Mouse (Mus musculus) cerebellum, postnatal 25 days (tissue): ENCODE results near the gene Npb.
A peak's percentile ranks its signal among the peaks of the same experiment; 100 is the strongest.

Source experiments
- DNase-seq, 2 experiments: peaks; one replicate each; pipeline ENCODE4 v3.0.0; 2021; ENCODE audit warnings: mixed read lengths in 2 of 2

Gene Npb

DNA sequence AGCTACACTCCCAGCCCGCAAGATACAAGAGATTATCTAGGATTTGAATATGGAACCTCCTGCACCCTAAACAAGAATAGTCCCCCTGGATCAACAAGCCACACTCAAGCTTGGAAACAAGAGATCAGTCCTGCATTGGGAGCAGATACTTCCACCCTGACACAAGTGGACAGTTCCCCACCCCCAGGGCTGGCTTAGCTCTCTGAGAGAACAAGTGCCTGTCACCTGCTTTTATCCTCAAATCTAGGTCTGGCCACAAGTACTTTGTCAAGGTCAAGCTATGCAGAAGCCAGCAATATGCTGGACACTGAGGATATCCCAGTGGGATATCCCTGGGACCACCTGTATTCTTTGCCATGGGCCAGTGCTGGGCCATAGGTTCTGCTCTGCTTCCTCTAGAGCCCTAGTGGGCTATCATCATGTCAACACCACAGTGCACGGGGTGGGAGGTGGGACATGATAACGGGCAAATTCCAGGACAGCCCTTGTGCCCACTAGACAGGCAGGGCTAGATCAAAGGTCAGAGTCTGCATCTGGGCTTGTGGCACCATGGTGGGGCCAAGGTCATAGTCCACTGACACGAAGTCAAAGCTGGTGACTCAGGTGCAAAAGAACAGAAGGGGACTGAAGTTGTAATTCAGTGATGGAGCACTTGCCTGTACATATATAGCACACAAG is 8.5 kb downstream of the Npb start:
- no peak for DNase-seq

DNA sequence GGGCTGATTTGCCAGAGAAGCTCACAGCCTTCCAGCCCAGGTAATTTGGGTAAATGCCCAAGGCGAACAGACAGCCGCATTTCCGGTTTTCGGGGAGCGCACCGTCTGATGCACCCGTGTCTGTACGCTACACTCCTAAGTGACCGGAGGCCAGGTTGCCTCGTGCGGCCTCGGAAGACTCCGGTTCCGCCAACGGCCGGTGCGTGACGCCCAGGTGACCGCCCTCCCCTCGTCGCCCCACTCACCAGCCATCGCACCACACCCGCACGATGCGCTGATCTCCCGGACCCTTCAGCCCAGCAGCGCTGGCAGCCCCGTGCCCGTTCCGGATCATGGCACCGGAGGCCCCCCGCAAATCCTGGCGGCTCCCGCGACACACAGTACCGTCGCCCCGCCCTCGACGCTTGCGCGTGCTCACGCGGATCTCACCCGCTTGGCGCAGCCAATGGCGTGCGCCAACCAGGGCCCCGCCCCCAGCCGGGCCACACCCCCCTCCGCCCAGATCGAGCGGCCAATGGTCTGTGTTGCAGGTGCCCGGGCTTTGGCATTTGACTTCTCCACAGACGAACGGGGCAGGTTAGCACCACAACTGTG is 9.3 kb downstream of the Npb start, which contains the start of gene Pcyt2:
Pcyt2 (minus strand) TSS at position 418 of the 594 bp plus-strand sequence.
- peak; percentile 96 to 98 for DNase-seq

DNA sequence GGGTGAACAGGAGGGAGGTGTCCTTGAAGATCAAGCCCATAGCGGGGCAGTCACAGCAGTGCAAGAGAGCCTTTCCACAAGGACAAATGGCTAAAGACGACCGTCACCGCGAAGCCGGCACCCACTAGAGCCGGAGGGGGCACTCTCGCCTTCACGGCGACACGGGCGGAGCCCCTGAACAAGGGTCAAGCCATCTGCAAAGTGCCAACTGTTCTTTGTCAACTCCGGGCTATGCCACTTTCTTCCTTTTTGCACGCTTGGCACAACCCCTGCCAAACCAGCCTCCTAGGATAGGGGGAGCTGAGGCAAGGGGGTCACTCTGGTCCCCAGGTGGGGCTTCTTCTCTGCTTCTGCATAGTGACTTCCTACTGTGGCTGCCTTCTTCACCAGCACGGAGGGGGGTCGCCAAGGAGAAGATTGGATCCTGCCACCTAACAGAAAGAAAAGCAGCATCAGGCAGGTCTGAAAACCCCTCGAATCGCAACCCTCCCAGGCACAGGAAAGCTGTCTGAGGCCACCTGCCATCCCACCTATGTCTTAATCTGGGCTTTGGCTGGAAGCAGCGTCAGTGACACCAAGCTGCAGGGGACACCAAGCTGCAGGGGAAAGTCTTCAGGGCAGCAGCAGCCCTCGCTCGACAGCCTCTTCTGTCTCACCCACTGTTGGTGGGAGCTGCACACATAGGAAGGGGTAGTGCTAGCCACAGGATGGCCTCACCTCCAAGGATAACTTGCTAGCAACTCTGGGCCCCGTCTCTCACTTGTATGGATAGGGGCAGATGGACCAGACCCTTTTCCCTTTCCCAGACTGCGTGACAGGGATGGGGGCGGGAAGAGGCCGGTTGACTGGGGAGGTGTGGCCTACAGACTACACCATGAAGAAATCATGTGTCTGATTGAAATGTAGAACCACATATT is 10.6 kb downstream of the Npb start:
- peak in 1 of 2 experiments; percentile 22 for DNase-seq

DNA sequence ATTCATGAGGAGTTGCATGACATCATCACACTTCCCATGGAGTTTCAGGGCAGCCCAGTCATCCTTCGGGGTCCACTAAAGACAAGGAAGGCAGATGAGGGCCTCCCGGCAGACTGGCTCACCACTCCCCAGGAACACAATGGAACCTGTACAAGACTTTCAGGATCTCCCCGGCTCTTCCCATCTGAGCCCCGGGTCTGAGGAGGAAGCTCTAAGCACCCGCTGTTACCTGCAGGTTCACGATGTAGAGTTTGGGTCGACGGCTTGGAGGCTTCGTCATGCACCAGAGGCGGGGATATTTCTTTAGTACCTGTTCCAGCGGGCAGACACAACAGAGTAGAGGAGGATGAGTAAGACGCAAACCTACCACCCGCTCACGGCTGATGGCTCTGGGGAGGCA is 11.9 kb downstream of the Npb start:
- no peak for DNase-seq

DNA sequence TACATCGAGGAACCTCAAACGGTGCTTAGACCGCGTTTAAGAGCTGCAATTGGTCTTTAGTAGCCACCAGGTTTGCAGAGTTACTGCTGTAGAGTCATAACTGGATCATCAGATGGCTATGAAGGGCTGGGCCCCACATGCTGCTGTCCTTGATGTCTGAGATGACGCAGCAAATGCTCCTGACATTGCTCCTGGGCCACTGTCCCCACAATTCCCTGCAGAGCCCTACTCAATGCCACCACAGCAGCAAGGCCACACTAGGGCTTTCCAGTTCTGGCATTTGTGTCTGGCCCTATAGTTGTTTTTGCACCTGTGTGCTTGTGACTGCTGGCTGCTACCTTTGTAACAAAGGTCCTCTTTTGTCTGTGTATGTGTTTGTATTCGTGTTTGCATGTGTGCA is 14.5 kb downstream of the Npb start:
- DNase-seq: no peak

DNA sequence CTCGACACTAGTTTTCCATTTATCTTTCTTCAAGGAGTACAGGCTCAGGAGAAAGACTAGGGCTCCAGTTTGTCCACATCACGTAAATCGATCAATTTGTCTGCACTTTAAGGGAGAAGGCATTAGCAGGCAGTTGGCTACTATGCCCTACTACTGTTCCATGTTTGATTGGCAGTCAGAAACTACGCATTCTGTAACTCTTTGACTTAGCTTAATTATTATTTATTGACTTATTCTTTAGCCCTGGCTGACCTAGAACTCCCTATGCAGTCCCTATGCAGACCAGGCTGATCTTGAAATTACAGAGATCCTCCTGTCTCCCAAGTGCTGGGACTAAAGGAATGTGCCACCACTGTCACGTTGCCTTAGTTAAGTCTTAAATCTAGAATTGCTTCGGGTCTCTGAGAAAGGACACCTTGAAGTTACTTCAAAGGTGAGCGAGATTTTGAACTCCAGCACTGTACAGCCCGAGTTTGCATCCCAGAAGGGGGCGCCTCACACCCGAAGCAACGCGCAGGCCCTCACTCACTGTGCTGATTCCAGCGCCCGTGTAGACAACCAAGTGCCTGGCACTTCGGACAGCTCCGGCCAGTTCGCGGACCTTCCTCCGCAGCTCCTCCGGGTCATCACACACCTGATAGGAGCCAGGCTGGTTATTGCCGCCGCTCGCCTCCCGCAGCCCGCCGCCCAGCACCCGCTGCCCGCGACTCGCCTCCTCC is 15.8 kb downstream of the Npb start:
- DNase-seq: peak; percentile 60 to 73

DNA sequence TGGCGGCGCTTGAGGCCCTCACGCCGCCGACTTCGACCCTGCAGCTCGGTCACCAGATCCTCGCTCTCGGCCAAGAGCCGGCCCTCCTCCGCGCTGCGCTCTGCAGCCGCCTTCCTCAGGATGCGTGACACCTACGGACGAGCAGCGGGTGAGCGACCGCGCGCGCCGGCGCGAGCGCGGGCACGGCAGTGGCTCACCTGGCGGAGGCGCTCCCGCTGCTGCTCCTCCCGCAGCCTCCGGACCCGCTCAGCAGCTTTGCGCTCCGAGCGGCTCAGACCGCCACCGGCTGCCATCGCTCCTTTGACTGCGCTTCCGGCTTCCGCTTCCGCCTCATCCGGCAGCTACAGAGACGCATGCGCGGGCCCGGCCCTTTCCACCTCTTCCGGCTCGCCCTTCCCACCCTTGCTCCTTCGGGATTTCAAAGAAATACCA is 16.4 kb downstream of the Npb start:
- peak; percentile 87 to 92 for DNase-seq

DNA sequence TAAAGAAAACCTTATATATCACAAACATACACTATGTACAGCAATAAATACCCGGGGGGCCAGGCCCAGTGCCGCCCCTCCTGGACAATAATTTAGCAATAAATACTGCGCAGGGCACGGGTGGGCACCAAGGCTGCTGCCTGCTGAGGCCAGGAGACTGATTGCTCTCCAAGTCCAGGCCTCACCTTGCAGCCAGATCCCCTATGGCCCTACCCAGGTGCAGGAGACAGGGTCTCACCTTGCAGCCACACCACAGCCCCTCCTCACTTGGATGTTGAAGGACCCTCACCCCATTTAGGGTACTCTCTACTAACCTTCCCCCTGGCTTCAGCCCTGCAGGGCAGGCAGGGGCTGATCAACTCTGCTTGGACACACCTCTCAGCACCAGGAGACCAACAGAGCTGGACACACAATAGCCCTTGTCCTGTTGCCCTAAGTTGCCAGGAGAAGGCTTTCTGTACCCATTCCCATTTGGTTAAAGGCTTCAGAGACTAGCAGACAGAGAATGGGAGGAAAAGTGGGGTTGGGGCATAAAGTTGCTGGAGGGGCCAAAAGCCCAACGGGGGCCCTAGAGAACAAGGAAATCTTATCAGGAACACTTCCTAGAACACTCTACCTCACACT is 17.0 kb downstream of the Npb start, which contains the start of gene Sirt7:
Sirt7 (minus strand) TSS at position 89 of the 624 bp plus-strand sequence.
- no peak for DNase-seq

DNA sequence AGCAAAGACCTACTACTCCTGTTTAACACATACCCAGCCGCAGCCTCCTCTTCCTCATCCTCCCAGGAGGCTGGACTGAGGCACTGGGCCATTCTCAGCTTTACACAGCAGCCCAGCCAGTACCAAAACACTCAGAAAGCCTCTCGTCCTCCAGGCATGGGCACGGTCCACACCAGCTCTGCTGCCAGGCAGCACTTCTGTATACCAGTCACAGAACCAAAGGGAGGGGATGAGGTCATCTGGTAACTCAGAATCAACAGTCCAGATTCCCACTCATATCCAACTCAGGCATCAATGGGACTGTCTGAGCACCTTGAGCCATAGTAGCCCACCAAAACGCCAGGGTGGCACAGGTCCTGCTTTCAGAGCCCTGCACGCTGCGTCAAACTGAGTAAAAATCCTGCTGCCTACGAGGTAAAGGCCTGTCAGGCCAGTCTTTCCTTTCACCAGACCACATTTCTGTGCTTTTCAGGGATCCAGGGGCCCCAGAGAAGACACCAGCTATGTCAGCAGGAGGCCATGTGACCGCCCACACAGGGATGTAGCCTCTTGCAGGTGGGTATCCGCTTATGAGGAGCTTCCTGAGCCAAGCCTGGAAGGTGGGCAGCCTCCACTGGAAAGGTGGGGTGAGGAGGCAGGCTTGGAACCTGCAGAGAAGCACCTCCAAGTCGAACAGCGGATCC is 18.6 kb downstream of the Npb start:
- DNase-seq: peak in 1 of 2 experiments; percentile 16

DNA sequence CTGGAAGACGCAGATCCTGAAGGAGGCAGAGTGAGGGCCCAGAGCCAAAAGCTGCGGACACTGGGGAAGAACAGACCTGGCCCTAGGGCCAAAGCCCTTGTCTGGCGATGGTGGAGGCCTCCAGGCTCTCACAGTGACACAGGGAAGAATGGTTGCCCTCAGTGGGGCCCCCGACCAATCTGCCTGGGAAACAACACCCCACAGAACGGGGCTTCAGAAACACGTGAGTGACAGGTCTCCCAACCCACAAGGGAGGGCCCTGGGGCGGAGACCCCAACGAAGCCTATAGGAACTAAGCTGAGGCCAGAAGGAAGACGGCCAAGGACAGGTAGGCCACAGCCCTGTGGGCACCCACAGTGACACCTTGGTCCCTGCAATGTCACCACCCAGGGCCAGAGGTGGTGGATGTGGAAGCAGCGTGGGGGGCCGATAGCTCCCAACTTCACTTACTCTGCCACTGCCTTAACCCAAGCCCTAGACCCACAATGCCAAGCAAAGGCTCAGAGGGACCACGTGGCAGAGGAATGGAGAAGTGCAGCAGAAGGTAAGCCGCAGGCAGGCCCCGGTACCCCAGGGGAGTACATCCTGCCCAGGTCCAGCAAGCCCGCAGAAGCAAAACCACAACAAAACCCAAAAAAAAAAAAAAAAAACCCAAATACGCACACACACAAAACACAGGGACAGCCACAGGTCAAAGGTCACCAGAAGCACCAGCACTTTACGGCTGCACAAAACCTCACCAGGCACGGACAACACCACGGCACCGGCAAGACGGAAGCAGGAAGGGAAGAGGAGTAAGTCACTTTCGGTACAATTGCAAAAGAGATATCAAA is 19.4 kb downstream of the Npb start:
- peak in 1 of 2 experiments; percentile 32 for DNase-seq

DNA sequence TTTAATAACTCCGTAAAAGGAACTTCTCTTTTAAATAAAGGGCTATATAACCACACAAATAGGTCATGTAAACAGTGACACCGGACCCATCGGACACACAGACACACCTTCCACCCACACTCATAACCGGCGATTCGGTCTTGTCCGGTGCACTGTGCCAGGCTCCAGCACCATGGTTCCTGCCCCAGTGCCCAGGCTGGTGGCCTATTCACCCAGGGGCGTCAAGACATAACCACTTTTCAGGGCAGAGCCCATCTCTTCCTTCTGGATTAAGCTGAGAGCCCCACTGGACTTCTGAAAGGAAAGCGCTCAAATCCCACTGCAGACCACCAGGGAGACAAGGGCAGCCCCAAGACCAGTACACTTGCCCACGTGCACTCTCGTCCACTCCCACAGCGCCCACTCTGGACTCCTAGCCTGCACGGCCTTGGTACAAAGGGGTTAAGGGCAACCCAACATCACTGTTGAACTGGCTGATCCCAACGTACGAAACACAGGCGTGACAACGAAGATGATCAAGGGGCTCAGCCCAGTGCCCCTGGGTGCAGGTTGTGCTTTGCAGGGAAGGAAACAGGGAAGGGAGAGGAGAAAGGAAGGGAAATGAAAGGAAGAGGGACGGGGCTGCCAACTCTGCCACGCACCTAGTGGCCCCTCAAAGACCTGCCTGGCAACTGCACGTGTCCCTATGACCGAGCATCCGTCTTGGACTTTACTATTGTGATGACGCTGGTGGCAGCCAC is 20.5 kb downstream of the Npb start:
- DNase-seq: peak in 1 of 2 experiments; percentile 10

DNA sequence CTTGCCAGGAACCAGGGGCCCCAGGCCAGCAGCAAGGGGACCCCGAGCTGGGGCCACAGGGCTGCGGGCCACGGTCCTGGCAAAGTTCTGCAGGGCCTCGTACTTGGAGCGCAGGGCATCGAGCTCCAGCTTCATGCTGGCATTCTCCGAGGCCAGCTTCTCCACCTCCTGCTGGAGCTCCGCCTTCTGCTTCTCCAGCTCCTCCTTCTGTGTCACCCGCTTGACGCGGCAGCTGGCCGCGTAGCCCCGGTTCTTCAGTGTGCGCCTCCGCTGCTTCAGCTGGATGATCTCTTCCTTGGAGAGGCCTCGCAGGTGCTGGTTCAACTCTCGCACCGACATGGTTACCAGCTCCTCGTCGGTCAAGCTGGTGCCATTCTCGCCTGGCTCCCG is 21.1 kb downstream of the Npb start:
- peak in 1 of 2 experiments; percentile 37 for DNase-seq

DNA sequence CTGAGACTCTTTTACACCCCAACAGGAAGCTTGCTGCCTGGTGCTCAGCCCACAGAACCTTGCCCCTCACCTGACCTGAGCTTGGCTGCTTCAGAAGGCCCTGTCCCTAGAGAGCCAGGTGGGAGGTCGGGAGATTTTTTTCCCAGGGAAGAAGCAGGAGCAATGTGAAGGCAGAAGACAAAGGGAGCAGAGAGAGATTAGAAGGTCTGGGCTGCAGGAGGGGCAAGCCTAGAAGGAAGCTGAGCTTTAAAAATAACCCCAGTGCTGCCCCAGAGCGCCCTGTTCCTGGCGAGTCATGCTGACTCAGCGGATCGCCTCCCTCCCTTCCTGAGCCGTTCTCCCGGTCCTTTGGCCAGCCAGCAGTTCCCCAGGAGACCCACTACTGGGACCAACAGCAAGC is 21.6 kb downstream of the Npb start:
- DNase-seq: no peak

DNA sequence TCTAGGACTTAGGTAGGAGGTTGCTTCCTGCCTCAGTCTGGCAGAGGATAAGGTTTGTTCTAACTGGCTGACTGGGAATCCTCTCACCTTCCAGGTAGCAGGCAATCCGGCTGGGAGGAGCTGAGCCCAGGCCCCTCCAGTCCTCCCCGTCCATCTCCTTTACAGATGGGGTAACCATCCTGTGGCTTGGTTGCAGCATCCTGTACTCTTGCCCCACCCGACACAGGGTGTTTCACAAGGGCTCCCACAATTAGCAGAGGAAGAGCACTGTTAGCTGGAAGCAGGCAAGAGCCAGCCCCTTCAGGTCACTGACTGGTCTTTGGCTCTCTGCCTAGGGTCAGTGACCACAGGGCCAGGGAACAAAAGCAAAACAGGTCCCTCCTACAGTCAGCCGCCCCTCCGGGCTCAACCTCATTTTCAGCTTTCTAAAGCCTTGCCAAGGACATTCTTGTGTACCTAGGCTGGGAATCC is 22.2 kb downstream of the Npb start:
- peak in 1 of 2 experiments; percentile 16 for DNase-seq

DNA sequence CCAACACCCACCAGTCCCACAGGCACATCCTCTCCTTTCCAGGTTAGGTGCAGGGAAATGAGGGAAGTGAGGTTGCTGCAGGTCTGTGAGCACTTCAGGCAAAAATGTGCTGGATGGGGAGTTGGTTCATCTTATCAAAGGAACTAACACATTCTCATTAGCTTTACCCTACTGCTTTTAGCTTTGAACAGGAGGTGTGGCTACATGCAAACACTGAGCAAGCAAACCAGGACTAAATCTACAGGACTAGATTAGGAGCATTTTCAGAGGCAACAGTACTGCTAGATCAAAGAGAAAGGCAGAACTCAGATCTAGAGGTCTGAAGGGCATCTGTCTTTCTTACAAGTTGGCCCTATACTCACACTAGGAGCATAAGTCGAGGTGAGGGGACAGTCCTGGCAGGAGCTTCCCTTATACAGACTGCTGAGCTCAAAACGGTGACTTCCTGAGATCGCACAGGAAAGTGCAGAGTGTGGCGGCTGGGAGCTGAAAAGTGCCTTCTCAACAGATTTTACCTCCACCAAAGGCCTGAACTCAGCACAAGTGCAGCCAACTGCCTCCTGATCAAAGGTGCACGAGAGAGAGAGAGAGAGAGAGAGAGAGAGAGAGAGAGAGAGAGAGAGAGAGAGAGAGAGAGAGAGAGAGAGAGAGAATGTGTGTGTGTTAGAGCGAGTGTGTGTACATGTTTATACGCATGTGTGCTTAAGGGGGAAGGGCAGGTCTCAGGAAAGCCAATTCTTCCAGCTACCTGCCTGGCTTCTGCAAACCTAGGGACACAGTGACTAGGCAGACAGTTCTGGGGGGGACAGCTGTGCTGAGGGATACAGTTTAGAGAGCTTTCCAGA is 22.8 kb downstream of the Npb start:
- DNase-seq: peak in 1 of 2 experiments; percentile 8

DNA sequence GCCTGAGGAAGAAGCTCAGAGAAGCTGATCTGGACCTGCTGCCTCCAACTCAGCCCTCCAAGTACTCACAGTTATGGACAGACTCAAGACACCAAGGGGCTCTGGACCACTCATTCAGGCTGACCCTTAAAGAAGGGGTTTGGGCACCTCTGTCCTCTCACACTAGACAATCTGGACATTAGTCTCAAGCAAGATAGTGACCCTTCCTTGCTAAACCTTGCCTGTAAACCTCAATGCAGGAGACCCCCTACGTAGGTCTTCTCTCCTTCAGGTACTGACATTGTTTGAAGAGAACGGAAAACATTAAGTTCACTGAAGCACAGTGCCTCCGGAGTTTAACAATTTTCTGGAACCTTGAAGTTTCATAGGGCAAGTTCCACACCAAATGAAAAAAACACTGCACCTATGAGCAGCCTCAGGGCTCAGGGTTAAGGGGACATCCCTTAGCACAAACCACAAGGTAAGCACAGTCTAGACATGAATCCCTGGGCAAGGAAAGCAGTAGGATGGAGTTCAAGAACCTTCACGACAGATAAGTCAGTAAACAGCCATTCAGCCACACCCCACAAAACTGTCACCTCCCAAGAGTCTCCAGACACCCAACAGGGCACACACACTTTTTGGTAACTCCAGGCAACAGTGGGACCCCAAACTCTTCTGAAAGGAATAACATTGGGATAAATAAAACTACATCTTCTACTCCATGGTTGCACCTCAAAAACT is 23.6 kb downstream of the Npb start:
- DNase-seq: no peak

DNA sequence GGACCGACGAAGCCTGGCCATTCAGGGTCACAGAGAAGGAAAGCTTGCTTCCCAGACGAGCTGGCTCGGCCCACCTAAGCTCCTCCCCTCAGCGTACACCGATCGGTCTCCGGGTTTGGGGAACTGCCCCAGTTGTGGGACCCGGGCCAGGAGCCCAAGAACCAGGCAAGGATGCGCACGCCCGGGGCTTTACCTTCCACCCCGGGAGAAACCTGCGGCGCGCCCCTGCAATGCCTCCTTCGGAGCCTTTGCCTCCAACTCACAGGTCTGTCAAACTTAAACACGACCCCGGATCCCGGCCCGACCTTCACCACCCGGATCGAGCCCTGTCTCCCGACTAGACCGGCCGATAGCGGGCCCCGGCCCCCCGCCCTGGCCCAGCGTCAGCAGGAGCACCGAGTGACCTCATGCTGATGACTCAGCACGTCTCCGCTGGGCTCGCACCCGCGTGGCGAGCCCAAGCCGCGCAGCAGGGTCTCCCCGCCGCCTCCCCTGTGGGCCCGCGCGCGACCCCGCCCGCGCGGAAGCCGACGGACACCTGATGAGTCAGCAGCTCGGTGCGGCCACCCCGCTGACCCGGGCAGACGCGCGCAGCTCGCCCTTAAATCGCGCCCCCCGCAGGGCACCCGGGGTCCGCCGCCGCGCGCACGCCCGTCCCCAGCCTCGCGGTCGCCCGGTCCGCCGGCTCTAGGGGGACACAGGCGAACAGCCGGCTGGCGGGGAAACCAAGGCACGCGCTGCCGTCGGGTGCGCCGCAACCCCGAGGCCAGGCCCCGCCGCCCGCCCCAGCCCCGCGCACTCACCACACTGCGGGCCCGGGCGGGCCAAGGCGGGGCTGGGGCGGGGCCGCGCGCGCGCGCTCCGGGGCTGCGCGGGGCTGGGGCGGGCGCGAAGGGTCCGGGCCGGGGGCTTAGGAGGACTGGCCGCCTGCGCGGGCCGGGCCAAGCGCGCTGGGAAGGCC is 24.6 kb downstream of the Npb start:
- DNase-seq: peak; percentile 67 to 76
